ENCODE assay signal across 8 mouse cellular contexts in the genomic region with DNA sequence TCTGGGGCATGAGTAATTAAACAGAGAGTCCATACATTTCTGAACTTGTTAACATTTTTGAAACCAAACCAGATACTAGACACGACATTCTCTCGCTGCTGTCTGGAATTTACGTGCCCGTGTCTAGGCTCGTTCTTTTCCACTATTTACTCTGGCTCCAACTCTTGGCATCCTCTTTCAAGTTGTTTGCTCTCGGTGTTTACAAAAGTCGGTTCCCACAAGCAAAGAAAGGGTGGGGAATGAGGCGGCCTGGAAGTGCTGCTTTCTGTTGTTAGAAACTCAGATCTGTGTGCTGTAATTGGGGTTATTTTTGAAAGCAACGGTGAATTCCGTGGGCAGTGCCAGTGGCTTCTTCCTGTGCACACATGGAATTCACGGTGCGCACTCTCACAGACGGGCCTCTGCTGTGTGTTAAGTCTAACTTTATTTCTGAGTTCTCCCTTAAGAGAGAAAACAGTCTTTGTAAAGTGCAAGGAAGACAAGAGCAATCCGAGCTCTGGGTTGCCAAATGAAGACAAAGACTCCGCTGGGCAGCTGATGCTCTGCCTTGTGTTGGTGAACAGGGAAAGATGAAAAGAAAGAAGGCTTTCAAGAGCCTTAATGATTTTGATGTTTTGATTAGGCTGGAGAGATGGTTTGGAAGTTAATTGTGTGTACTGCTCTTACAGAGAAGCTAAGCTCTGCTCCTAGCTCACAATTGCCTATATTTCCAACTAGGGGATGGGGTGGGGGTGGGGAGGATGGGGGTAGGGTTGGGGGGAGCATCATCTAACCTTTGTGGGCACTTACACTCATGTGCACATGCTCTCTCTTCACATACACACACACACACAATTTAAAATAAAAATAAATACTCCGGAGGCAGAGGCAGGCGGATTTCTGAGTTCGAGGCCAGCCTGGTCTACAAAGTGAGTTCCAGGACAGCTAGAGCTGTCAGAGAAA.
DNase-seq lines count a peak whose midpoint lies in the region; ATAC-seq and TF ChIP-seq lines count a peak whose summit lies in the region.

No protein-coding gene starts in this region.

- no peaks in the 10 kb centered on the region for H3K9me3 ChIP-seq in kidney, embryonic 14.5 days (ENCODE audit: control insufficient read depth, low read length)
- no peaks in the 10 kb centered on the region for H3K9me3 ChIP-seq in embryonic facial prominence, embryonic 10.5 days
- no peaks in the 10 kb centered on the region for H3K9me3 ChIP-seq in forebrain, postnatal 0 days (ENCODE audit: low read length)

- peak overlapping the region; percentile 30; the same call in 1 of the 2 replicates for H3K27ac ChIP-seq in kidney, embryonic 14.5 days (ENCODE audit: low read depth, low read length)
- H3K27ac ChIP-seq in embryonic facial prominence, embryonic 10.5 days (replicated peaks), result peak overlapping the region; percentile 14; the same call in 1 of the 2 replicates
- H3K27ac ChIP-seq in forebrain, postnatal 0 days (ENCODE audit: low read depth, low read length), result no peak overlapping the region

- no peak overlapping the region for H3K4me3 ChIP-seq in kidney, embryonic 14.5 days (ENCODE audit: low read length)
- no peak overlapping the region for H3K4me3 ChIP-seq in embryonic facial prominence, embryonic 10.5 days
- H3K4me3 ChIP-seq in forebrain, postnatal 0 days (ENCODE audit: low read depth, low read length), result no peak overlapping the region

- H3K4me1 ChIP-seq in kidney, embryonic 14.5 days (ENCODE audit: control insufficient read depth, insufficient read depth, low read length), result no peaks in the 10 kb centered on the region
- peaks cover 4% of the 10 kb centered on the region; the same call in 1 of the 2 replicates for H3K4me1 ChIP-seq in embryonic facial prominence, embryonic 10.5 days
- H3K4me1 ChIP-seq in forebrain, postnatal 0 days (ENCODE audit: insufficient read depth), result no peaks in the 10 kb centered on the region

- H3K9ac ChIP-seq in kidney, embryonic 14.5 days (ENCODE audit: low read depth, low read length), result no peak overlapping the region
- H3K9ac ChIP-seq in forebrain, postnatal 0 days, result no peak overlapping the region

- no peak overlapping the region for H3K4me2 ChIP-seq in kidney, embryonic 14.5 days (replicated peaks; ENCODE audit: low read depth, low read length)
- H3K4me2 ChIP-seq in forebrain, postnatal 0 days (ENCODE audit: low read depth), result no peak overlapping the region

- TF ChIP-seq CTCF in forebrain, postnatal 0 days (IDR thresholded peaks at IDR 0.05; ENCODE audit: low read depth), result no peak

- H3K36me3 ChIP-seq in kidney, embryonic 14.5 days (ENCODE audit: control insufficient read depth, insufficient read depth, low read length), result no peaks in the 10 kb centered on the region; the same call in 1 of the 2 replicates
- no peaks in the 10 kb centered on the region for H3K36me3 ChIP-seq in embryonic facial prominence, embryonic 10.5 days (replicated peaks)
- no peaks in the 10 kb centered on the region for H3K36me3 ChIP-seq in forebrain, postnatal 0 days (ENCODE audit: insufficient read depth)

- no peak for DNase-seq in kidney, adult 18-20 months
- no peak for DNase-seq in embryonic facial prominence, embryonic 10.5 days (ENCODE audit: low spot score)
- DNase-seq in forebrain, postnatal 0 days, result peak; percentile 20
- peak; percentile 56 for DNase-seq in lung, postnatal 14 days
- no peak for DNase-seq in cerebellum, postnatal 25 days
- no peak for DNase-seq in ovary, postnatal 36 days (ENCODE audit: low spot score)

- H3K27me3 ChIP-seq in kidney, embryonic 14.5 days (ENCODE audit: control insufficient read depth, insufficient read depth, low read length), result no peaks in the 10 kb centered on the region
- no peaks in the 10 kb centered on the region for H3K27me3 ChIP-seq in embryonic facial prominence, embryonic 10.5 days (replicated peaks; ENCODE audit: low read depth, poor library complexity, severe bottlenecking)
- H3K27me3 ChIP-seq in forebrain, postnatal 0 days (ENCODE audit: insufficient read depth, low read length), result no peaks in the 10 kb centered on the region

- 47% methylated on average over 18 of the region's 18 CpGs for WGBS in kidney, embryonic 14.5 days
- WGBS in embryonic facial prominence, embryonic 10.5 days, result 69% methylated on average over 18 of the region's 18 CpGs
- WGBS in forebrain, postnatal 0 days, result 29% methylated on average over 18 of the region's 18 CpGs

- ATAC-seq in kidney, embryonic 14.5 days (ENCODE audit: low FRiP score, low TSS enrichment), result peak; percentile 45; the same call in 1 of the 2 replicates
- ATAC-seq in forebrain, postnatal 0 days, result no peak
- no peak for ATAC-seq in megakaryocyte-erythroid progenitor cell, adult 5-6 weeks (replicated peaks; ENCODE audit: low FRiP score, low TSS enrichment, poor library complexity, severe bottlenecking)

Comparison
In these comparisons a context has a peak if more than half of its experiments do, and no peak if none do; other contexts are left out.
1. DNase-seq: peak in forebrain, postnatal 0 days (single experiment) and lung, postnatal 14 days (single experiment); none in kidney, adult 18-20 months (single experiment), embryonic facial prominence, embryonic 10.5 days (single experiment), cerebellum, postnatal 25 days (0 of 2) and ovary, postnatal 36 days (single experiment).